Mouse (Mus musculus) neural tube, embryonic 13.5 days (tissue): ENCODE data around the gene Dnajc11. TPM values are rescaled to one million over a fixed set of nuclear protein-coding genes. Genes with fewer than 3 reads are reported as not detected.

Experiments used
- ATAC-seq: fragments of 200-750 bp; cut with Nextera tagmentation; 2 replicates; pipeline ENCODE4 v1.8.0; 2017; ENCODE audit warnings: low read depth, mild to moderate bottlenecking, moderate TSS enrichment, moderate library complexity
- H3K27ac ChIP-seq: fragments of 300-500 bp; sonication (generic); replicated peaks from 2 replicates; pipeline ENCODE4 v1.5.1; 2015; ENCODE audit warnings: moderate library complexity, mild to moderate bottlenecking, inconsistent platforms
- H3K27me3 ChIP-seq: fragments of 300-500 bp; sonication (generic); 2 replicates; pipeline ENCODE4 v1.6.1; 2015; ENCODE audit warnings: mild to moderate bottlenecking, inconsistent platforms
- H3K36me3 ChIP-seq: fragments of 300-500 bp; sonication (generic); 2 replicates; pipeline ENCODE4 v1.6.1; 2015; ENCODE audit warnings: mild to moderate bottlenecking, inconsistent platforms
- H3K4me1 ChIP-seq: fragments of 300-500 bp; sonication (generic); replicated peaks from 2 replicates; pipeline ENCODE4 v1.6.1; 2015; ENCODE audit warnings: inconsistent platforms
- H3K4me2 ChIP-seq: fragments of 300-500 bp; sonication (generic); 2 replicates; pipeline ENCODE4 v1.6.1; 2015; ENCODE audit warnings: inconsistent platforms, mild to moderate bottlenecking, moderate library complexity
- H3K4me3 ChIP-seq: fragments of 300-500 bp; sonication (generic); 2 replicates; pipeline ENCODE4 v1.5.1; 2015; ENCODE audit warnings: mild to moderate bottlenecking, inconsistent platforms
- H3K9ac ChIP-seq: fragments of 300-500 bp; sonication (generic); 2 replicates; pipeline ENCODE4 v1.6.1; 2015; ENCODE audit warnings: moderate library complexity, mild to moderate bottlenecking, inconsistent platforms
- H3K9me3 ChIP-seq: fragments of 300-500 bp; sonication (generic); 2 replicates; pipeline ENCODE4 v1.6.1; 2016; ENCODE audit warnings: inconsistent platforms
- WGBS: fragments of 180-500 bp; shearing (Covaris S2); methylation state at CpG from one replicate; pipeline ENCODE4 v1.1.7; 2015; 5-methylcytosine and 5-hydroxymethylcytosine counted together
- polyA plus RNA-seq: library from polyadenylated mRNA; unstranded; fragments of >200 nt; fragmentation: Nextera tagmentation; extraction: Ambion mirVana; gene quantifications from 2 replicates; pipeline ENCODE4 v1.2.1, GENCODE M21; 2015

Dnajc11 gene
- polyA plus RNA-seq, 1 experiment from 2014 or later: 79.6 TPM

DNA sequence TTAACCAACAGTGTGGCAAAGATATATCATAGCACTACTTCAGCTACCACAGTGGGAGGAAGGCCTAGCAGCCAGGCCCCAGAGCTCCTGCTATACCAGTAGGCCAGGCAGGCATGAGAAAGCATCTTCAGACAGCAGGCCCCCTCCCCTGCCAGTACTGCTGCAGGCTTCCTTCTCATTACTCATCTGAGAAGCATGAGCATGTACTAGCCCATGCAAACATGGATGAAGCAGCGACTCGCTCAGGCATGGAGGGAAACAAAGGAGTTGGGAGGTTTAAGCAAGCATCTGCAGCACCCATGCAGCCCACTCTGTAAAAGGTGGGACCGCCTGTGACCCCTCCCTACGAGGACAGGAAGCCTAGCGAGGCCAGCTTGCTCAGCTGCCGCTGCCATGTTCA is 85.6 kb downstream of the Dnajc11 start:
- 85% methylated on average over 6 of the region's 6 CpGs for WGBS
- H3K36me3 ChIP-seq: peaks cover 76% of the 10 kb centered on the region

DNA sequence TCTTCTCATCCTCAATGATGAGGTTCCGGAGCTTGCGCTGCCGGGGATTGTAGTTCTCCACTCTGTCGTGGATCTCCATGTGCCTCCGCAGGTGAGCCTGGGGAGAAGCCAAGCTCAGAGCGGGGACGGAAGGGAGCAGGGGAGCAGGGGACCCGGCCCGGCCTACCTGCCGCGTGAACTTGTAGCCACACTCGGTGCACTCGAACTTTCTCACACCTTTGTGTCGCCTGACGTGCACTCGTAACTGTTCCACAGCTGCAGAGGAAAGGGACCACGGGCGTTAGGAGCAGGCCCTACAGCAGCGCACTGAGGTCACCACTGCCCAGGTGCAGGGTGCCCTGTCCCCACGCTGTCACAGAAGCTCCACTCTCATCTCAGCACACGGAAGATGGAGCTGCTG is 86.5 kb downstream of the Dnajc11 start:
- Histone ChIP-seq H3K4me1 (peaks cover 22% of the 10 kb centered on the region), H3K27ac (no peak overlapping the region), H3K27me3 (no peaks in the 10 kb centered on the region), H3K9me3 (no peaks in the 10 kb centered on the region), H3K4me2 (no peak overlapping the region), H3K36me3 (peaks cover 77% of the 10 kb centered on the region), H3K4me3 (no peak overlapping the region), H3K9ac (no peak overlapping the region)
- 93% methylated on average over 21 of the region's 21 CpGs for WGBS
- ATAC-seq: no peak

More for the DNA sequence above, 85.6 kb downstream of the Dnajc11 start:
- no peak overlapping the region for H3K4me2 ChIP-seq
- H3K4me1 ChIP-seq: peaks cover 13% of the 10 kb centered on the region
- ATAC-seq: no peak
- H3K9ac ChIP-seq: no peak overlapping the region
- no peaks in the 10 kb centered on the region for H3K9me3 ChIP-seq
- H3K4me3 ChIP-seq: no peak overlapping the region
- H3K27me3 ChIP-seq: no peaks in the 10 kb centered on the region
- no peak overlapping the region for H3K27ac ChIP-seq

DNA sequence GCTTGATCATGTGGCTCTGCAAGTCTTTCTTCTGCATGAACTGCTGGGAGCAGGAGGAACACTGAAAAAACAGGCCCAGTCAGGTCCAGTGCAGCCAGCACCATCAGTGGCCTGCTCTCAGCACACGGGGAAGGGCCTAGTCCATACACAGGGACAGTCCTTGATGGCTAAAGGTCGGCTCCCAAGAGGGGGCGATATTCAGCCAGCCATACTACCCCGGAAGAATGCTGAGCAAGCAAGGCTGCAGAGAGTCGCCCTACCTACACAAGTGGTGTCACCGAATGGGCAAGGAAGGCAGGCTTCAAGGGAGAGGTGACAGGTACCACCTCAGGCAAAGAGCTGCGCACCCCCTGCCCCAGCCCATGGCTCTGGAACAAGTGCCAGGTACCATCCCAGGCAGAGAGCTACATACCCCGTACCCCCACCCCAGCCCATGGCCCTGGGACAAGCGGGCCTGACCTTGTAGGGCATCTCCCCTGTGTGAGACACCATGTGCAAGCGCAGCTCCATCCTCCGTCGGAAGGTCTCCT is 88.1 kb downstream of the Dnajc11 start:
- Histone ChIP-seq H3K36me3 (peaks cover 66% of the 10 kb centered on the region), H3K27ac (no peak overlapping the region), H3K27me3 (no peaks in the 10 kb centered on the region), H3K4me1 (peaks cover 38% of the 10 kb centered on the region), H3K4me2 (no peak overlapping the region), H3K9me3 (no peaks in the 10 kb centered on the region), H3K9ac (no peak overlapping the region), H3K4me3 (no peak overlapping the region)
- ATAC-seq: no peak
- WGBS: 79% methylated on average over 12 of the region's 12 CpGs

DNA sequence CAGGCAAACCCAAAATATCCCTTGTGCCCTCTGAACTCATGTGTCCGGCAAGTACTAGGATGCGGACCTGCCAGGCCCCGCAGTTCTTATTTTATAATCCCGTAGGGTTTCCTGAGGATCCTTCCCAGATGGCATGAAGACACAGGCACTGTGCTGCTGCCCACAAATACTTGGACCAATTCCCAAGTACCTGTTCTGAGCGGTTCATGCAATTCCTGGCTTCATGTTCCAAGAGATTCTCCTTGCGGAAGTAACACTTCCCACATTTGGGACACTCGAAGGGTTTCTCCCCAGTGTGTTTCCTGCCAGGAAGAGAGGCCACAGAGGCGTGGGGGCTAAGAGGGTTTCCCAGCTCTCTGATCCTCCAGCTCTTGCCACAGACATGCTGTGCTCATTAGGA is 89.0 kb downstream of the Dnajc11 start:
- 86% methylated on average over 8 of the region's 8 CpGs for WGBS

DNA sequence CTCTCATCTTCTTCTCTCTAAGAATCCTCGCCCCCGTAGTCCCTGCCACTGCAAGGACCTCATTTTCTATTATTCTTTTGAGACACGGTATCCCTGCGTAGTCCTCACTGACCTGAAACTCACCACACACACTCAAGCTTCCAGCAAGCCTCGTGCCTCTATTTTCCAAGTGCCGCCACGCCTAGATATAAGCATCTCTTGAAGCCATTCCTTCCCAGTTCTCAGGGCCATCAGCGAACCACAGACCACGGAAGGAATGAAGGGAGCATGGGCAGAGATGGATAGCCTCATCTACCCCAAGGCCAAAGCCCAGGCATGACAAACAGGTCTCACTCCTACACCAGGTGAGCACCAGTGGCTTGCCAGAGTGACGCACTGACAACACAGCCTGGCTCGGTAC is 91.0 kb downstream of the Dnajc11 start:
- 93% methylated on average over 11 of the region's 11 CpGs for WGBS
- H3K9ac ChIP-seq: peak overlapping the region; percentile 87; the same call in 1 of the 2 replicates

More for the DNA sequence above, 89.0 kb downstream of the Dnajc11 start:
- Histone ChIP-seq H3K4me2 (no peak overlapping the region), H3K36me3 (peaks cover 66% of the 10 kb centered on the region), H3K4me3 (no peak overlapping the region), H3K27ac (no peak overlapping the region), H3K4me1 (peaks cover 43% of the 10 kb centered on the region), H3K27me3 (no peaks in the 10 kb centered on the region), H3K9me3 (no peaks in the 10 kb centered on the region), H3K9ac (no peak overlapping the region)
- no peak for ATAC-seq

DNA sequence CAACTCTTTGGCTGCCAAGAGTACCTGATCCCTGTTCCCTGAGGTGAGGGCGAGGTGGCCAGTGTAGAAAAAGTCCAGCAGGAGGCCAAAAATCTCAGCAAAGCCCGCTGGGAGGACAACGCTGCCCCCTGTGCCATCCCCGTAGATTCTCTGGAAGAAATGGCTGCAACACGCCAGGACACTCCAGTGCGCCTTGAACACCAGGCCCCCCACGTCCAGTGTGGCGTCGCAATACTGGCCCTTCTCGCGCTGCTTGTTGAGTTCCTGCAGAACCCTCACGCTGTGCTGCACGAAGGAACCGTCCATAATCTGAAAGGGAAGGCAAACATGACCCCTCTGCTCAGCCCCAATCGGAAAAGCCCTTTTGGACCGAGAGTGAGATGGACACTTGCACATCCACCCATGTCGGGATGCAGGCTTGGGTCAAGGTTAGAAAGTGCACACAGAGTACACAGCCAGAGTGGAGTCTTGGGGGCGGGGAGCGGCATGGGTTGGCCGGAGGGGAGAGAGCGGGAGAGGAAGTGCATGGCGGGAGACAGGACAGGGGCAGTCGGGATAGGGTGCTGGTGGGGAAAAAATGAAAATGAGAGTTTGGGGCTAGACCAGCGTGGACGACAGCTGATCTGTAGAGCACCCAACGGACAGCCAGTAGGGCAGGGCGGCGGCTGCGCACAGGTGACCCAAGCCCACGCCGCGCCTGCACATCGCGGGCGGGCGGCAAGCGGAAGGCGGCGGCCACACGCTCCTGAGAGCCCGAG is 93.4 kb downstream of the Dnajc11 start:
- Histone ChIP-seq H3K27me3 (no peaks in the 10 kb centered on the region), H3K27ac (peak overlapping the region; percentile 76), H3K9ac (peak overlapping the region; percentile 87), H3K4me3 (peak overlapping the region; percentile 84), H3K4me2 (peak overlapping the region; percentile 92), H3K9me3 (no peaks in the 10 kb centered on the region), H3K4me1 (peaks cover 70% of the 10 kb centered on the region), H3K36me3 (peaks cover 27% of the 10 kb centered on the region)
- peak; percentile 76 for ATAC-seq
- WGBS: 2% methylated on average over 41 of the region's 41 CpGs

More for the DNA sequence above, 91.0 kb downstream of the Dnajc11 start:
- Histone ChIP-seq H3K27ac (no peak overlapping the region), H3K4me2 (no peak overlapping the region), H3K36me3 (peaks cover 51% of the 10 kb centered on the region), H3K4me3 (no peak overlapping the region), H3K4me1 (peaks cover 58% of the 10 kb centered on the region), H3K27me3 (no peaks in the 10 kb centered on the region), H3K9me3 (no peaks in the 10 kb centered on the region)
- ATAC-seq: no peak

DNA sequence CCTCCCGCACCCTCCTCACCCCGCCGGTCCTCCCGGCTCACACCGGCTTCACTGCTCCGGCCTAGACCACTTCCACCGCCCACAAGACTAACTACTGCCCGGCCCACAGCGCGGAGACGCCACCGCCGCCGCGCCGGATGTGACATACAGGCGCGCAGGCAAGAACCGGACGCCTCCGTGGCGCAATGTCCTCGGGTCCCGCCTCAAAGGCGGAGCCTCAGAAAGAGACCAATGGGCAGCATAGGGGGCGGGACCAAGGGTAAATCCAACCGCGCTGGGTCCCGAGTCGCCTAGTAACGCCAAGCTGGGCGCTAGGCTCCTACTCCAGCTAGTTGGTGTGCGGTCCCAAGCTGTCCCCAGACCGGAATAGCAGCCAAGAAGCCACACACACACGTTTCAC is 94.0 kb downstream of the Dnajc11 start, which contains the start of gene Zbtb48:
Zbtb48 (minus strand) TSS at position 148 of the 400 bp plus-strand sequence.
- Histone ChIP-seq H3K27ac (peak within 1 kb of the TSS; percentile 76), H3K27me3 (no peaks in the 10 kb centered on the region), H3K9me3 (no peaks in the 10 kb centered on the region), H3K4me1 (peaks cover 70% of the 10 kb centered on the region), H3K9ac (peak within 1 kb of the TSS; percentile 87), H3K36me3 (peaks cover 21% of the 10 kb centered on the region), H3K4me3 (peak within 1 kb of the TSS; percentile 84), H3K4me2 (peak within 1 kb of the TSS; percentile 92)
- under 1% methylated on average over 35 of the region's 35 CpGs for WGBS
- peak; percentile 98 for ATAC-seq

DNA sequence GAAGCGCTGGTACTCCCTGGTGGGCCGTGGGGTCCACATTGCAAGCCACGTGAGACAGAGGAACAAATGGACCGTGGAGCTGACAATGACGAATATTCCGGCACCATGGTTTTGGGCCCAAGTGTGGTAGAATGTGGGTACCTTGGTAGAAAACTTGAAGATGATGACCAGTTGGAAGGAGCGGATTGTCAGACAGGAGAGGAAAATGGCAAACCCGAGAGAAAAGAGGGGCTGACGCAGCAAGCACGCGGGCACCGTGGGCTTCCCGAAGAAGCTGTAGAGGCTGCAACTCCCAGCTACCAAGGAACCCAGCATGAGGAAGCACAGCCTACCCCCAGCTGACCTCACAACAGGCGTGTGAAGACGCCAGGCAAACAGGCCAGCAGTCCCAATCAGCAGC is 95.0 kb downstream of the Dnajc11 start:
- Histone ChIP-seq H3K4me1 (peaks cover 64% of the 10 kb centered on the region), H3K9me3 (no peaks in the 10 kb centered on the region), H3K27me3 (no peaks in the 10 kb centered on the region), H3K27ac (no peak overlapping the region), H3K4me2 (peak overlapping the region; percentile 92), H3K36me3 (peaks cover 12% of the 10 kb centered on the region; the same call in 1 of the 2 replicates), H3K9ac (peak overlapping the region; percentile 72), H3K4me3 (peak overlapping the region; percentile 84)
- ATAC-seq: no peak
- 58% methylated on average over 15 of the region's 15 CpGs for WGBS

DNA sequence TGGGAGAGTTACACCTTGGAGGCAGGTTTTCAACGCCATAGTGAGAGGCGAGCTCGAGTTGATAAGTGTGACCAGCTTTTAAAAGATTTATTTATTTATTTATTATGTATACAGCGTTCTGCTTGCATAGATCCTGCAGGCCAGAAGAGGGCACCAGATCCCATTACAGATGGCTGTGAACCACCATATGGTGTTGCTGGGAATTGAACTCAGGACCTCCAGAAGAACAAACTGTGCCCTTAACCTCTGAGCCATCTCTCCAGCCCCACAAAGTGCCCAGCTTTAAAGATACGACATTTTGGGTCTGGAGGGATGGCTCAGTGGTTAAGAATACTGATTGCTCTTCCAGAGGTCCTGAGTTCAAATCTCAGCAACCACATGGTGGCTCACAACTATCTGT is 95.6 kb downstream of the Dnajc11 start:
- Histone ChIP-seq H3K4me2 (peak overlapping the region; percentile 92), H3K36me3 (peaks cover 7% of the 10 kb centered on the region; the same call in 1 of the 2 replicates), H3K27ac (no peak overlapping the region), H3K9me3 (no peaks in the 10 kb centered on the region), H3K4me1 (peaks cover 57% of the 10 kb centered on the region), H3K9ac (peak overlapping the region; percentile 72; the same call in 1 of the 2 replicates), H3K4me3 (peak overlapping the region; percentile 84; the same call in 1 of the 2 replicates), H3K27me3 (no peaks in the 10 kb centered on the region)
- ATAC-seq: no peak
- WGBS: 42% methylated on average over 5 of the region's 5 CpGs

DNA sequence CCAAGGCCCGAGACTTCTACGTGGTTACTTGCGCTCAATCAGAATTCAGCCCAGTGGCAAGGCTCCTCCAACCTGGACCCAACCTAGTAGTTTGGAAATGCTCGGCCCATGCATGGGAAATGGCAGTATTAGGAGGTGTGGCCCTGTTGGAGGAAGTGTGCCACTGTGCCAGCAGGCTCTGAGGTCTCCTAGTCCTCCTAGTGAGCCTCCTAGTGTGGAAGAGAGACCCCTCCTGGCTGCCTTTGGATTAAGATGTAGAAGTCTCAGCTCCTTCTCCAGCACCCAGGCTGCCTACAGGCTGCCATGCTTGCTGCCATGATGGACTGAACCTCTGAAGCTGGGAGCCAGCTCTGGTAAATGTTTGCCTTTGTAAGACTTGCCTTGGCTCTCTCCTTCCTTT is 96.5 kb downstream of the Dnajc11 start:
- WGBS: 62% methylated on average over 4 of the region's 4 CpGs
- no peak overlapping the region for H3K4me3 ChIP-seq
- no peak overlapping the region for H3K27ac ChIP-seq
- H3K4me1 ChIP-seq: peaks cover 48% of the 10 kb centered on the region
- H3K27me3 ChIP-seq: no peaks in the 10 kb centered on the region
- 0 out of 2 replicates have a peak overlapping the region, but pooled peaks have one; percentile 17 for H3K9ac ChIP-seq
- no peak overlapping the region for H3K4me2 ChIP-seq
- no peaks in the 10 kb centered on the region for H3K36me3 ChIP-seq
- H3K9me3 ChIP-seq: no peaks in the 10 kb centered on the region
- no peak for ATAC-seq
